Mouse (Mus musculus): ENCODE data around the gene Ggn. TPM values are rescaled to one million over a fixed set of nuclear protein-coding genes. Genes with fewer than 3 reads are reported as not detected.
"Not testable (repeated sequence)": the region's sequence is repeated elsewhere in the genome, so short reads cannot be mapped to it uniquely, and the experiment has no call there.

The Ggn gene
- total and polyA plus RNA-seq, 2 experiments from 2014 or later = 0.41 to 0.73 TPM

DNA sequence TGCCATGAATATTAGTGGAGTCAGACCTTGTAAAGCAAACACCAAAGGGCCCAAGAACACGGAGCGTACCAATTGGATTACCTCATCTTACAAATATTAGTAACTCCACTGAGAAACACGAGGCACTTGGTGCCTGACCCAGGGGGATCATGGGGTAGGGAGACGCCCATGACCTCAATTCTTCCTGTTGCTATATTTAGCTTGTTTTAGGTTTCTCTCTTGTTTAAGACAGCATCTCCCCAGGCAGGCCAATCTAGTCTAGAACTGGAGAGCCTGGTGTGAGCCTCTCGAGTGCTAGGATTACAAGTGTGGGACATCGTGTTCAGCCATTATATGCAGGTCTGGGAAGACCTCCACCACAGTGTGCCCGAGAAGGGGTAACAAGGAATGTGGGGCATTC is 9.3 kb downstream of the Ggn start:
- peak overlapping the region; percentile 85 for H3K4me2 ChIP-seq (ENCODE audit: low read depth, low read length)
- H3K27ac ChIP-seq = no peak overlapping the region
- no peak for ATAC-seq
- H3K36me3 ChIP-seq (ENCODE audit: insufficient read depth, low read length) = peaks cover 22% of the 10 kb centered on the region
- 0 out of 2 replicates have a peak, but pooled peaks cover under 1% of the 10 kb centered on the region for H3K27me3 ChIP-seq (ENCODE audit: insufficient read depth, low read length)
- H3K4me3 ChIP-seq (ENCODE audit: low read length) = peak overlapping the region; percentile 49
- peaks cover 10% of the 10 kb centered on the region for H3K4me1 ChIP-seq (ENCODE audit: insufficient read depth, low read length)
- WGBS = 59% methylated on average over 7 of the region's 7 CpGs
- no peak for TF ChIP-seq CTCF (IDR thresholded peaks at IDR 0.05; ENCODE audit: low read depth)
- no peak for DNase-seq (ENCODE audit: low spot score)
- H3K9me3 ChIP-seq (ENCODE audit: low read length) = no peaks in the 10 kb centered on the region
- H3K9ac ChIP-seq (replicated peaks; ENCODE audit: low read length) = peak overlapping the region; percentile 73

DNA sequence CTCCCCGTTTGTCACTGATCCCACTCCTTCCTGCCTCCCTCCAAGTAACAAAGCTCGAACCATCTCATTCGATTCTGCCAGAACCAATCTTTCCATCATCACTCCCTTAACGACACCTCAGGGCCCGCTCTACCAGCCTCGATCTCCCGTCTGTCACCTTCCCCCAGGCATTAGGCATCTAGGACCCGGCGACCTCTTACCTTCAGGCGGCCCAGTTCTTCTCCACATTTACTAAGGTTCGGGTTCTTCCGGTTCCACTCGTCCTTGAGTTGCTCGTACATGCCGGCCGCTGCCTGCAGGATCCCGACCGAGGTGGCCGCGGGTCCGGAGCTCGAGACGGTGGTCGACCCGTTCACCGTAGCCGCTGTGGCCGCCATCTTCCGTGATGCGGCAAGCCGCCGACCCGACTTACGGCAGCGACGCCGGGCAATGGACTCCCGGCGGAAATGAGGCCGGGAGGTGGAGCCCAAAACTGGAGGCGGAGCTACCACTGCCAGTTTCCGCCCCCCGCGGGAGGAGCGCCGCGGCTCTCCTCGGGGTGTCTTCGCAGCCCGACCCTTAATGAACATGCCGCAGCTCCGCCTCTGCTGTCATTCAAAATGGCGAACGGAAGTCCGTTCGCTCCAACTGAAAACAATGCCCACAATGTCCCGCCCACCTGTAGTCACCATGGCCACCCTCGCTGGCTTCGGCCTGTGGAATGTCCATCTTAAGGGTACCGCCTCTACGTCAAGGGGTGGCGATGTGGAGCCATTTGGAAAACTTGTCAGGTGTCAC is 10.3 kb downstream of the Ggn start, which contains the start of gene Psmd8:
TSS of gene Psmd8 (minus strand) at position 625 of the 777 bp plus-strand sequence.
- ATAC-seq = peak; percentile 98
- H3K9me3 ChIP-seq (ENCODE audit: low read length) = no peaks in the 10 kb centered on the region
- H3K4me3 ChIP-seq (ENCODE audit: low read length) = peak within 1 kb of the TSS; percentile 49
- H3K36me3 ChIP-seq (ENCODE audit: insufficient read depth, low read length) = peaks cover 13% of the 10 kb centered on the region
- WGBS = under 1% methylated on average over 62 of the region's 62 CpGs
- peak; percentile 62 for TF ChIP-seq CTCF (IDR thresholded peaks at IDR 0.05; ENCODE audit: low read depth)
- peak within 1 kb of the TSS; percentile 73 for H3K9ac ChIP-seq (replicated peaks; ENCODE audit: low read length)
- peak; percentile 99 for DNase-seq (ENCODE audit: low spot score)
- H3K27me3 ChIP-seq (ENCODE audit: insufficient read depth, low read length) = no peaks in the 10 kb centered on the region
- H3K4me2 ChIP-seq (ENCODE audit: low read depth, low read length) = peak within 1 kb of the TSS; percentile 85
- peaks cover 10% of the 10 kb centered on the region for H3K4me1 ChIP-seq (ENCODE audit: insufficient read depth, low read length)
- peak within 1 kb of the TSS; percentile 76 for H3K27ac ChIP-seq

DNA sequence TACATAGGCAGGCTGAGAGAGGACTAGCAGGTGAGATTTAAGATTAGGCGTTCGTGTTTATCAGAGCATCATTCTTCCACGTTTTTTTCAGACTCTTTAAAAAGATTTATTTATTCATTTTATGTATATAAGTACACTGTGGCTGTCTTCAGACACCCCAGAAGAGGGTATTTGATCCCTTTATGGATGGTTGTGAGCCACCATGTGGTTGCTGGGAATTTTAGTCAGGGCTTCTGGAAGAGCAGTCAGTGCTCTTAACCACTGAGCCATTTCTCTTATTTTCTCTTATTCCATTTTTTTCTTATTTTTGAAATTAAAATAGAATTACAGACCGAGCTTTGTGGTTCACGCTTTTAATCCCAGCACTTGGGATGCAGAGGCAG is 10.8 kb downstream of the Ggn start:
- peak overlapping the region; percentile 85 for H3K4me2 ChIP-seq (ENCODE audit: low read depth, low read length)
- 45% methylated on average over 5 of the region's 5 CpGs for WGBS
- TF ChIP-seq CTCF (IDR thresholded peaks at IDR 0.05; ENCODE audit: low read depth) = no peak
- peak overlapping the region; percentile 62; the same call in 1 of the 2 replicates for H3K27ac ChIP-seq
- H3K4me1 ChIP-seq (ENCODE audit: insufficient read depth, low read length) = peaks cover 10% of the 10 kb centered on the region
- DNase-seq (ENCODE audit: low spot score) (no peak), ATAC-seq (no peak)
- H3K9ac ChIP-seq (replicated peaks; ENCODE audit: low read length) = no peak overlapping the region
- H3K4me3 ChIP-seq (ENCODE audit: low read length) = peak overlapping the region; percentile 49
- H3K9me3 ChIP-seq (ENCODE audit: low read length) = no peaks in the 10 kb centered on the region
- H3K36me3 ChIP-seq (ENCODE audit: insufficient read depth, low read length) = peaks cover 7% of the 10 kb centered on the region
- no peaks in the 10 kb centered on the region for H3K27me3 ChIP-seq (ENCODE audit: insufficient read depth, low read length)

DNA sequence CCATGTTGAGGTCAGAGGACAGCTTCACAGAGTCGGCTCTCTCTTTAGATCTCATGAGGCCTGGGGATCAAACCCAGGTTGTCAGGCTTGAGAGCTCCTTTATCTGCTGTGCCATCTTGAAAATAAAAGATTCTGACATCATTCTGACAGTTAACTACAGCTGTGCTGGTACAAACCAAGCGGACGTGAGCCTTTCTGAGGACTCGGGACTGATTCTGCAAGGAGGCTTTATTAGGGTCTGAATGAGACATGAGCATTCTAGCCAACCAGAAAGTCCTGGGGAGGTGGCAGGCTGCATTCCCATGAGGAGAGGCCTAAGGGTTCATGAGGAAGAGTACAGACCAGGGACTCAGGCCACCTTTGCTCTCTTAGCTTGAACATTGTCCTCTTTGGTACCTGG is 11.3 kb downstream of the Ggn start:
- not testable (repeated sequence) for DNase-seq (ENCODE audit: low spot score); H3K4me2 ChIP-seq (ENCODE audit: low read depth, low read length); H3K4me3 ChIP-seq (ENCODE audit: low read length); H3K9ac ChIP-seq (replicated peaks; ENCODE audit: low read length); ATAC-seq; H3K27me3 ChIP-seq (ENCODE audit: insufficient read depth, low read length); H3K9me3 ChIP-seq (ENCODE audit: low read length); H3K4me1 ChIP-seq (ENCODE audit: insufficient read depth, low read length); H3K36me3 ChIP-seq (ENCODE audit: insufficient read depth, low read length)
- H3K27ac ChIP-seq = peak overlapping the region; percentile 62; the same call in 1 of the 2 replicates
- 88% methylated on average over 4 of the region's 4 CpGs for WGBS

DNA sequence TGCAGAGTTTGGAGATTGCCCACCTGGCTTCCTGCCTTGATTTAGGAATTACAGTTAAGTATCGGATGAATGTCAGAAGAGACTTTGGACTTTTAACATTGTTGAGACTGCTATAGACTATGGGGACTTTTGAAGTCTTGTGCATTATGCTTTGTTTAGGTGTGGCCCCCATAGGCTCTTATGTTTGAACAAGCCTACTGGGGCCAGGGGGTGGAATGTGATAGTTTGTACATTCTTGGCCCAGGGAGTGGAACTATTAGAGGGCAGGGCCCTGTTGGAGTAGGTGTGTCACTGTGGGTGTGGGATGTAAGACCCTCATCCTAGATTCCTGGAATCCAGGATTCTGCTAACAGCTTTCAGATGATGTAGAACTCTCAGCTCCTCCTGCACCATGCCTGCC is 24.2 kb downstream of the Ggn start:
- not testable (repeated sequence) for H3K27ac ChIP-seq
- 100% methylated on average over 1 of the region's 1 CpGs for WGBS

DNA sequence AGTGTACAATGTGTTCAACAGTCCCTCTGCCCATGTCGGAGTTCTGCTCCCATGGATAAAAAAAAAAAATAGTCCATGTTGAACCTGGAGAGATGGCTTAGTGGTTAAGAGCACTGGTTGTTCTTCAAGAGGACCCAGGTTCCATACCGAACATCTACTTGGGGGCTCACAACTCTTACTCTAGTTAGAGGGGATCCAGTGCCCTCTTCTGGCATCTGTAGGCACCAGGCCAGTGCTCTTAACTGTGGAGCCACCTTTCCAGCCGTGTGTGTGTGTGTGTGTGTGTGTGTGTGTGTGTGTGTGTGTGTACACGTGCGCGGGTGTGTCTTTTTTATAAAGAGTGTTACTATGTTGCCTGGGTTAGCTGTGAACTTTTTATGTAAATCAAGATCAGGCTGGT is 32.6 kb downstream of the Ggn start:
- Histone ChIP-seq H3K27me3 (ENCODE audit: insufficient read depth, low read length) (no peaks in the 10 kb centered on the region), H3K9ac (replicated peaks; ENCODE audit: low read length) (no peak overlapping the region), H3K4me3 (ENCODE audit: low read length) (no peak overlapping the region), H3K4me1 (ENCODE audit: insufficient read depth, low read length) (no peaks in the 10 kb centered on the region), H3K9me3 (ENCODE audit: low read length) (no peaks in the 10 kb centered on the region), H3K27ac (no peak overlapping the region), H3K36me3 (ENCODE audit: insufficient read depth, low read length) (no peaks in the 10 kb centered on the region), H3K4me2 (ENCODE audit: low read depth, low read length) (no peak overlapping the region)
- no peak for TF ChIP-seq CTCF (IDR thresholded peaks at IDR 0.05; ENCODE audit: low read depth)
- DNase-seq (ENCODE audit: low spot score) (no peak), ATAC-seq (no peak)
- 86% methylated on average over 6 of the region's 6 CpGs for WGBS

More for the DNA sequence above, 24.2 kb downstream of the Ggn start:
- H3K4me1 ChIP-seq (ENCODE audit: insufficient read depth, low read length); H3K9me3 ChIP-seq (ENCODE audit: low read length); ATAC-seq; H3K9ac ChIP-seq (replicated peaks; ENCODE audit: low read length); H3K4me3 ChIP-seq (ENCODE audit: low read length); H3K36me3 ChIP-seq (ENCODE audit: insufficient read depth, low read length); H3K4me2 ChIP-seq (ENCODE audit: low read depth, low read length); H3K27me3 ChIP-seq (ENCODE audit: insufficient read depth, low read length); DNase-seq (ENCODE audit: low spot score): not testable (repeated sequence)

DNA sequence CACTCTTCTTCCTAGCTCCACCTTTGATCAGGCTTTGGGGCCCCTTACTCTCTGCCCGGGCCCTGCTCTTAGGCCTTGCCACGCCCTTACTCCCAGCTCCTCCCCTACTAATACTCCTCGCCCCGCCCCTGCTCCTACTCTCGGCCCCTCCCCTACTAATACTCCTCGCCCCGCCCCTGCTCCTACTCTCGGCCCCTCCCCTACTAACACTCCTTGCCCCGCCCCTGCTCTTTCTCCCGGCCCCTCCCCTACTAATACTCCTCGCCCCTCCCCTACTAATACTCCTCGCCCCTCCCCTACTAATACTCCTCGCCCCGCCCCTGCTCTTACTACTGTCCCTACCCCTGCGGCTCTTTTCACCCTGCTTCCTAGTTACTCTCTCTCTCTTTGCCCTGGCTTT is 41.0 kb downstream of the Ggn start:
- not testable (repeated sequence) for H3K27me3 ChIP-seq (ENCODE audit: insufficient read depth, low read length); H3K9ac ChIP-seq (replicated peaks; ENCODE audit: low read length); H3K36me3 ChIP-seq (ENCODE audit: insufficient read depth, low read length); H3K9me3 ChIP-seq (ENCODE audit: low read length); DNase-seq (ENCODE audit: low spot score); H3K4me1 ChIP-seq (ENCODE audit: insufficient read depth, low read length)
- Histone ChIP-seq H3K4me2 (ENCODE audit: low read depth, low read length) (peak overlapping the region; percentile 53), H3K4me3 (ENCODE audit: low read length) (peak overlapping the region; percentile 38), H3K27ac (peak overlapping the region; percentile 41; the same call in 1 of the 2 replicates)
- 28% methylated on average over 15 of the region's 15 CpGs for WGBS
- ATAC-seq = peak; percentile 38; the same call in 1 of the 2 replicates
